Mouse (Mus musculus) heart, adult 18-20 months (tissue): ENCODE results near the gene Acp6. TPM values are rescaled to one million over a fixed set of nuclear protein-coding genes. Genes with fewer than 3 reads are reported as not detected.
"Not testable (repeated sequence)": the region's sequence is repeated elsewhere in the genome, so short reads cannot be mapped to it uniquely, and the experiment has no call there.

ENCODE experiments used
- DNase-seq, 2 experiments: peaks; one replicate each; pipeline ENCODE4 v3.0.0; 2021 to 2022; ENCODE audit warnings: mixed read lengths in 1 of 2
- long read RNA-seq, 2 experiments: library from polyadenylated mRNA; stranded (forward); transcript quantifications; one replicate each; pipeline ENCODE4 v2.0.0; 2021
- total RNA-seq, 2 experiments: library from RNA; stranded (reverse); gene quantifications; 2 replicates each; pipeline ENCODE4 v1.2.3; 2021

Gene Acp6
- total RNA-seq = 10 to 100 TPM; 30.7 to 31.3 TPM
- long read RNA-seq, experiment 1, transcript Acp6-208 (1 exons, 3,291 nt) = minor isoform, 6 of 49 reads
- long read RNA-seq, experiment 1, transcript Acp6-201 (10 exons, 1,754 nt) = major isoform, 37 of 49 reads
- long read RNA-seq, experiment 1, partial matches to known transcripts = 1 of 49 reads
- long read RNA-seq, experiment 1, other reads (novel, unspliced or antisense) = 4 of 49 reads
- long read RNA-seq, experiment 2, transcript Acp6-201 (10 exons, 1,754 nt) = major isoform, 16 of 26 reads
- long read RNA-seq, experiment 2, transcript Acp6-208 (1 exons, 3,291 nt) = minor isoform, 7 of 26 reads
- long read RNA-seq, experiment 2, partial matches to known transcripts = 1 of 26 reads
- long read RNA-seq, experiment 2, other reads (novel, unspliced or antisense) = 2 of 26 reads

- DNase-seq = peak; percentile 95 to 96
These were observed at the start of gene Acp6 for GRCm38 (mm10) chr3:97158611-97159508. Gene Acp6, plus strand, starts transcription at chr3:97158777.

- DNase-seq = no peak
These were observed 41.1 kb upstream of the Acp6 start for GRCm38 (mm10) chr3:97117511-97117910.

- DNase-seq = no peak
These were observed 40.3 kb upstream of the Acp6 start for GRCm38 (mm10) chr3:97118313-97118712.

GRCm38 (mm10) chr3:97124193-97124592 is 34.4 kb upstream of the Acp6 start:
- DNase-seq = peak in 1 of 2 experiments; percentile 14

GRCm38 (mm10) chr3:97129410-97129809 is 29.2 kb upstream of the Acp6 start:
- no peak for DNase-seq

- DNase-seq = not testable (repeated sequence)
These were observed 20.9 kb upstream of the Acp6 start for GRCm38 (mm10) chr3:97137666-97138065.

GRCm38 (mm10) chr3:97151092-97151491 is 7.5 kb upstream of the Acp6 start:
- DNase-seq = no peak

- DNase-seq = no peak
These were observed 2.1 kb upstream of the Acp6 start for GRCm38 (mm10) chr3:97156431-97156830.

- no peak for DNase-seq
These were observed 1.3 kb upstream of the Acp6 start for GRCm38 (mm10) chr3:97157308-97157707.

- DNase-seq = peak; percentile 86 to 95
These were observed 498 bp upstream of the Acp6 start for GRCm38 (mm10) chr3:97157958-97158599.

- no peak for DNase-seq
These were observed 903 bp downstream of the Acp6 start for GRCm38 (mm10) chr3:97159509-97159850.

- DNase-seq = no peak
These were observed 1.4 kb downstream of the Acp6 start for GRCm38 (mm10) chr3:97159986-97160385.

- DNase-seq = peak; percentile 58 to 76
These were observed 2.3 kb downstream of the Acp6 start for GRCm38 (mm10) chr3:97160908-97161307.

GRCm38 (mm10) chr3:97161773-97162172 is 3.2 kb downstream of the Acp6 start:
- no peak for DNase-seq

GRCm38 (mm10) chr3:97164477-97164876 is 5.9 kb downstream of the Acp6 start:
- no peak for DNase-seq

- DNase-seq = no peak
These were observed 8.5 kb downstream of the Acp6 start for GRCm38 (mm10) chr3:97167126-97167525.

GRCm38 (mm10) chr3:97171531-97171930 is 13.0 kb downstream of the Acp6 start:
- no peak for DNase-seq

- DNase-seq = no peak
These were observed 13.7 kb downstream of the Acp6 start for GRCm38 (mm10) chr3:97172231-97172630.

GRCm38 (mm10) chr3:97172632-97173031 is 14.1 kb downstream of the Acp6 start:
- DNase-seq = no peak

GRCm38 (mm10) chr3:97178885-97179284 is 20.3 kb downstream of the Acp6 start:
- DNase-seq = no peak

- no peak for DNase-seq
These were observed 21.9 kb downstream of the Acp6 start for GRCm38 (mm10) chr3:97180527-97180926.

GRCm38 (mm10) chr3:97183810-97184209 is 25.2 kb downstream of the Acp6 start:
- DNase-seq = no peak
